9 mouse cellular contexts compared by ENCODE assay signal in the genomic region with DNA sequence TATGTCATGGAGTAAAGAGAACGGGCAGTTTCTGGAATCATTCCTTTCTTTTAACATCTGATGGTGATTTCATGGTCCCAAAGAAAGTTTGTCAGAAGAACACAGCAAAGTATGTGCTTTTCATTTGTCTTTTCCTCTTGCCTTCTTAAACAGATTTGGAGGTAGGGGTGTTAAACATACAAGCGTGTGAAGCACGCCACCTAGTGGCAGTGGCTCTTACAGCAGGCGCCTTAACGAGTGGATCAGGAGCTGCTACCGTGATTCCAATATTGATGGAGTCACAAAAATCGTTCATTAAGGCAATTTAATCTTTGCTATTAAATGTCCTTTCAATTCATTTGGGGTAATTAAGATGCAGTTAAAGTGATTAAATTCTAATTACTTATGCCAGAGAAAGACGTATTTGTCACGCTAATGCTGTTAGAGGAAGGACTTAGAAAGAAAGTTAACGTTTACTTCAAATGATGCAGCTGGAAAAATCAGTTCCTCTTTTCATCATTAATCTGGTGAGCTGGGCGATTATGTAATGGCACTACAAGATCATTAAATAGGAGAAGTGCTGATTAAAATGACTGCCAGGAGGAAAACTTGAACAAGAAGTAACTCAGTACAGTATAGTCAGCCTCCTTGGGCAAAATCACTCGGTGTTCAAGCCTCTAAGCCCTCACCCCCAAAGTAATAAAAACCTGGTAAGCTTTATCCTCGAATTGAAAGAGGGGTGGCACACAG. TPM values are rescaled to one million over a fixed set of nuclear protein-coding genes. Genes with fewer than 3 reads are reported as not detected.
A peak's percentile ranks its signal among the peaks of the same experiment; 100 is the strongest.
DNase-seq lines count a peak whose midpoint lies in the region; ATAC-seq and TF ChIP-seq lines count a peak whose summit lies in the region.
"Had no signal": no experiment of that assay in that cellular context is flagged by ENCODE, and none has a peak within 500 bp of the region (broad histone marks: within the 10 kb centered on the region; RNA-seq: fewer than 3 reads in every experiment).

No protein-coding gene starts in this region.

- no peak overlapping the region for H3K4me2 ChIP-seq in forebrain, embryonic 14.5 days (ENCODE audit: low read length)
- H3K4me2 ChIP-seq in forebrain, embryonic 16.5 days (ENCODE audit: low read length): no peak overlapping the region
- H3K4me2 ChIP-seq in forebrain, postnatal 0 days (ENCODE audit: low read depth): no peak overlapping the region

- no peak overlapping the region for H3K4me3 ChIP-seq in forebrain, embryonic 14.5 days (ENCODE audit: low read depth, low read length)
- no peak overlapping the region for H3K4me3 ChIP-seq in forebrain, embryonic 16.5 days (replicated peaks; ENCODE audit: low read length)
- no peak overlapping the region for H3K4me3 ChIP-seq in forebrain, postnatal 0 days (ENCODE audit: low read depth, low read length)
- H3K4me3 ChIP-seq: megakaryocyte, embryonic 14.5 days had no signal

- H3K27ac ChIP-seq in forebrain, embryonic 14.5 days (ENCODE audit: low read depth, low read length): no peak overlapping the region
- H3K27ac ChIP-seq in forebrain, embryonic 16.5 days (ENCODE audit: low read length): no peak overlapping the region
- H3K27ac ChIP-seq in forebrain, postnatal 0 days (ENCODE audit: low read depth, low read length): no peak overlapping the region

- TF ChIP-seq CTCF in forebrain, postnatal 0 days (IDR thresholded peaks at IDR 0.05; ENCODE audit: low read depth): peak; percentile 94

- peak; percentile 61; the same call in 1 of the 2 replicates for ATAC-seq in forebrain, embryonic 14.5 days
- ATAC-seq in forebrain, embryonic 16.5 days: no peak
- ATAC-seq in forebrain, postnatal 0 days: peak; percentile 58; the same call in 1 of the 2 replicates

- H3K9me3 ChIP-seq in forebrain, embryonic 14.5 days (replicated peaks; ENCODE audit: control insufficient read depth, low read length): no peaks in the 10 kb centered on the region
- H3K9me3 ChIP-seq in forebrain, embryonic 16.5 days (ENCODE audit: control insufficient read depth, low read length): no peaks in the 10 kb centered on the region
- H3K9me3 ChIP-seq in forebrain, postnatal 0 days (ENCODE audit: low read length): no peaks in the 10 kb centered on the region
- H3K9me3 ChIP-seq: megakaryocyte, embryonic 14.5 days had no signal

- no peak overlapping the region for H3K9ac ChIP-seq in forebrain, embryonic 14.5 days (ENCODE audit: low read length)
- H3K9ac ChIP-seq in forebrain, embryonic 16.5 days (replicated peaks; ENCODE audit: low read depth, low read length): no peak overlapping the region
- no peak overlapping the region for H3K9ac ChIP-seq in forebrain, postnatal 0 days

- WGBS in forebrain, embryonic 14.5 days: 19% methylated on average over 13 of the region's 13 CpGs
- 15% methylated on average over 13 of the region's 13 CpGs for WGBS in forebrain, embryonic 16.5 days
- WGBS in forebrain, postnatal 0 days: 14% methylated on average over 13 of the region's 13 CpGs

- H3K4me1 ChIP-seq in forebrain, embryonic 14.5 days (ENCODE audit: control insufficient read depth, insufficient read depth, low read length): no peaks in the 10 kb centered on the region
- H3K4me1 ChIP-seq in forebrain, embryonic 16.5 days (replicated peaks; ENCODE audit: control insufficient read depth, insufficient read depth, low read length): peaks cover 12% of the 10 kb centered on the region
- H3K4me1 ChIP-seq in forebrain, postnatal 0 days (ENCODE audit: insufficient read depth): no peaks in the 10 kb centered on the region

- peaks cover 49% of the 10 kb centered on the region for H3K27me3 ChIP-seq in forebrain, embryonic 14.5 days (replicated peaks; ENCODE audit: control insufficient read depth, insufficient read depth, low read length)
- peaks cover 52% of the 10 kb centered on the region for H3K27me3 ChIP-seq in forebrain, embryonic 16.5 days (replicated peaks; ENCODE audit: control insufficient read depth, insufficient read depth, low read length)
- H3K27me3 ChIP-seq in forebrain, postnatal 0 days (ENCODE audit: insufficient read depth, low read length): peaks cover 63% of the 10 kb centered on the region

- H3K36me3 ChIP-seq in forebrain, embryonic 14.5 days (ENCODE audit: control insufficient read depth, insufficient read depth, low read length): no peaks in the 10 kb centered on the region
- no peaks in the 10 kb centered on the region for H3K36me3 ChIP-seq in forebrain, embryonic 16.5 days (ENCODE audit: control insufficient read depth, insufficient read depth)
- H3K36me3 ChIP-seq in forebrain, postnatal 0 days (ENCODE audit: insufficient read depth): no peaks in the 10 kb centered on the region

- peak; percentile 91 for DNase-seq in forebrain, embryonic 14.5 days (ENCODE audit: low spot score)
- DNase-seq in 416B (ENCODE audit: low read depth): peak; percentile 62
- peak; percentile 33 for DNase-seq in adrenal gland, adult 8-10 months
- DNase-seq in forebrain, postnatal 0 days: peak; percentile 89
- peak; percentile 70 to 95 for DNase-seq in layer of hippocampus, adult 18-20 months (ENCODE audit: low spot score in 2 of 2)
- peak; percentile 77 for DNase-seq in lung, postnatal 14 days
- DNase-seq in telencephalon, adult 2 months (ENCODE audit: low read depth, low spot score): peak; percentile 33

RNA-seq across cellular contexts. Expression of a gene that starts 9.4 kb away (rescaled TPM):
- 0.55 and 1.1 TPM in 2 replicates for polyA plus RNA-seq in forebrain, embryonic 14.5 days (2014; fragmentation: Nextera tagmentation; extraction: Ambion mirVana)
- polyA plus RNA-seq in forebrain, embryonic 16.5 days (2015; fragmentation: Nextera tagmentation; extraction: Ambion mirVana): 0.51 and 0.80 TPM in 2 replicates
- under 1 TPM in 1 of 4 experiments, not detected in 3; 0.11 TPM for total RNA-seq in adrenal gland, adult 8-10 months (2022)
- 0.92 and 3.8 TPM in 2 replicates for total RNA-seq in forebrain, postnatal 0 days (2014; rRNA removed)
- polyA plus RNA-seq in forebrain, postnatal 0 days (2015; fragmentation: Nextera tagmentation; extraction: Ambion mirVana): 0.23 and 0.64 TPM in 2 replicates
- total RNA-seq in layer of hippocampus, adult 18-20 months (2021): 1 to 10 TPM; 1.3 to 1.5 TPM

Comparison
In these comparisons a context has a peak if more than half of its experiments do, and no peak if none do; other contexts are left out.
1. DNase-seq: peak in every context shown above with its lines; median percentile 91 in forebrain, embryonic 14.5 days; 89 in forebrain, postnatal 0 days; 82 in layer of hippocampus, adult 18-20 months; 77 in lung, postnatal 14 days; 62 in 416B; 33 in adrenal gland, adult 8-10 months; 33 in telencephalon, adult 2 months.